Mouse (Mus musculus) midbrain, embryonic 16.5 days (tissue): ENCODE measurements around the gene AU015836. TPM values are rescaled to one million over a fixed set of nuclear protein-coding genes. Genes with fewer than 3 reads are reported as not detected.
"Not testable (repeated sequence)": the region's sequence is repeated elsewhere in the genome, so short reads cannot be mapped to it uniquely, and the experiment has no call there.

Experiments used
- ATAC-seq: fragments of 200-750 bp; cut with Nextera tagmentation; 2 replicates; pipeline ENCODE4 v1.8.0; 2017; ENCODE audit warnings: moderate TSS enrichment
- H3K27ac ChIP-seq: fragments of 300-500 bp; sonication (generic); 2 replicates; pipeline ENCODE4 v1.5.1; 2014; ENCODE audit warnings: mild to moderate bottlenecking, low read length, mixed read lengths
- H3K27me3 ChIP-seq: fragments of 300-500 bp; sonication (generic); 2 replicates; pipeline ENCODE4 v1.6.1; 2014; ENCODE audit warnings: low read depth, low read length, mixed read lengths; ENCODE audit not compliant: control insufficient read depth, insufficient read depth
- H3K36me3 ChIP-seq: fragments of 300-500 bp; sonication (generic); 2 replicates; pipeline ENCODE4 v1.6.1; 2014; ENCODE audit warnings: mild to moderate bottlenecking, low read length, moderate library complexity, mixed read lengths; ENCODE audit not compliant: control insufficient read depth, insufficient read depth
- H3K4me1 ChIP-seq: fragments of 300-500 bp; sonication (generic); 2 replicates; pipeline ENCODE4 v1.6.1; 2014; ENCODE audit warnings: mild to moderate bottlenecking, low read length, mixed read lengths; ENCODE audit not compliant: control insufficient read depth, insufficient read depth
- H3K4me2 ChIP-seq: fragments of 300-500 bp; sonication (generic); 2 replicates; pipeline ENCODE4 v1.6.1; 2014; ENCODE audit warnings: mild to moderate bottlenecking, low read length, mixed read lengths
- H3K4me3 ChIP-seq: fragments of 300-500 bp; sonication (generic); 2 replicates; pipeline ENCODE4 v1.5.1; 2014; ENCODE audit warnings: low read depth, mild to moderate bottlenecking, low read length, moderate library complexity, mixed read lengths
- H3K9ac ChIP-seq: fragments of 300-500 bp; sonication (generic); 2 replicates; pipeline ENCODE4 v1.6.1; 2014; ENCODE audit warnings: low read depth, low read length, mixed read lengths
- H3K9me3 ChIP-seq: fragments of 300-500 bp; sonication (generic); replicated peaks from 2 replicates; pipeline ENCODE4 v1.6.1; 2014; ENCODE audit warnings: mild to moderate bottlenecking, low read length, mixed read lengths; ENCODE audit not compliant: control insufficient read depth, poor library complexity, severe bottlenecking
- whole genome bisulfite sequencing: fragments of 180-500 bp; shearing (Covaris S2); extraction: QIAGEN DNeasy Blood & Tissue Kit; methylation state at CpG from one replicate; pipeline ENCODE4 v1.1.7; 2014; 5-methylcytosine and 5-hydroxymethylcytosine counted together
- polyA plus RNA-seq: library from polyadenylated mRNA; unstranded; fragments of >200 nt; fragmentation: Nextera tagmentation; extraction: Ambion mirVana; gene quantifications from 2 replicates; pipeline ENCODE4 v1.2.1, GENCODE M21; 2015

The AU015836 gene
- polyA plus RNA-seq, 1 experiment from 2014 or later: not detected

DNA sequence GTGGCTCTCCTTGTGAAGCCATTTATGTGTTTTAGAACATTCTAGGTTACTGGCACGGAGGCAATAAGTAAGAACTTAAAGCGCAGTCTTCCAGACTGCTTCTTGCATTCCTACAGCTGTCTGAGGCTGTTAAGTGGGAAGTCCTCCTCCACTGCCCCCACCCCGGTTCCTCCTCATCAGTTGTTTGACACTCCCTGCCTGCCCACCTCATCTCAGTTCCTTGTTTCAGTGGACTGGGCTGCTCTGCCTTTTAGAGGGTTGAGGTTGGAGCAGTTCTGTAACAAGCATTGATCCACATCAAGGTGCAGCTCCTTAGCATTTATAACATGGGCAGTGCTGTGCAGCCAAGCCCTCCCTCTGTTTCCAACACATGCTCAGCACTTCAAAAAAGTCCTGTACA, 16.6 kb downstream of the AU015836 start:
- not testable (repeated sequence) for H3K4me2 ChIP-seq, H3K27ac ChIP-seq, H3K36me3 ChIP-seq, H3K4me1 ChIP-seq, H3K27me3 ChIP-seq, H3K9me3 ChIP-seq, H3K4me3 ChIP-seq, H3K9ac ChIP-seq, ATAC-seq
- WGBS: 92% methylated on average over 3 of the region's 3 CpGs

DNA sequence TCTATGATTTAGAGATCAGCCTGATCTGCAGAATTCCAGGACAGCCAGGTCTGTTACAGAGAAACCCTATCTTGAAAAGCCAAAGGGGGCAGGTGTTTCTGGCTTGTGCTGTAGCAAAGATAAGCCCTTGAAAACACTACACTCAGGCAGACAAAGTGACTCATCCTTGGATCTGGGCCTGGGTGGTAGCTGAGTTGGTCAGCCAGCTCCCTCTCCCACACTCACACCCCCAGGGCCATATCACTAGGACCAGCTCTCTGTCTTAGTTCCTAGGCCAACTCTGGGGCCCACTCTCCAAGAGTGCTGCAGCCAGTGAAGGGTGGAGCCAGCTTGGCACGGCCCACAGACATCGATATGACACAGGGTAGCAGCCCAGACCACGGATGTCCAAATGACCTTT, 38.5 kb downstream of the AU015836 start:
- H3K4me1 ChIP-seq: no peaks in the 10 kb centered on the region
- no peak overlapping the region for H3K4me3 ChIP-seq
- no peak for ATAC-seq
- no peak overlapping the region for H3K9ac ChIP-seq
- WGBS: 83% methylated on average over 3 of the region's 3 CpGs
- no peak overlapping the region for H3K27ac ChIP-seq
- H3K4me2 ChIP-seq: no peak overlapping the region
- H3K36me3 ChIP-seq: no peaks in the 10 kb centered on the region
- no peaks in the 10 kb centered on the region for H3K9me3 ChIP-seq
- H3K27me3 ChIP-seq: peaks cover 7% of the 10 kb centered on the region

DNA sequence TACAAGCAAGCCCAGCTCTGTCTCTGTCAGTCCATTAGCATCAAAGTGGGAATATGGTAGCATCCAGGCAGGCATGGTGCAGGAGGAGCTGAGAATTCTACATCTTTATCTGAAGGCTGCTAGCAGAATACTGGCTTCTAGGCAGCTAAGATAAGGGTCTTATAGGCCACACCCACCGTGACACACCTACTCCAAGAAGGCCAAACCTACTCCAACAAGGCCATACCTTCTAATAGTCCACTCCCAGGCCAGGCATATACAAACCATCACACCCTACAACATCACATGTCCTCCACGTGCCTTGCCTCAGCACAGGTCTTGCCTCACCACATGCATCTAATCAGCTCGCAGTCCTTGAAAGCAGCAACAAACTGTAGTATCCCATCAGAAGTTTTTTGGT, 41.0 kb downstream of the AU015836 start:
- Histone ChIP-seq H3K4me3 (no peak overlapping the region), H3K27me3 (peaks cover 6% of the 10 kb centered on the region), H3K9ac (no peak overlapping the region), H3K4me1 (no peaks in the 10 kb centered on the region), H3K4me2 (no peak overlapping the region), H3K36me3 (no peaks in the 10 kb centered on the region), H3K27ac (no peak overlapping the region), H3K9me3 (no peaks in the 10 kb centered on the region)
- WGBS: 82% methylated on average over 3 of the region's 3 CpGs
- no peak for ATAC-seq

DNA sequence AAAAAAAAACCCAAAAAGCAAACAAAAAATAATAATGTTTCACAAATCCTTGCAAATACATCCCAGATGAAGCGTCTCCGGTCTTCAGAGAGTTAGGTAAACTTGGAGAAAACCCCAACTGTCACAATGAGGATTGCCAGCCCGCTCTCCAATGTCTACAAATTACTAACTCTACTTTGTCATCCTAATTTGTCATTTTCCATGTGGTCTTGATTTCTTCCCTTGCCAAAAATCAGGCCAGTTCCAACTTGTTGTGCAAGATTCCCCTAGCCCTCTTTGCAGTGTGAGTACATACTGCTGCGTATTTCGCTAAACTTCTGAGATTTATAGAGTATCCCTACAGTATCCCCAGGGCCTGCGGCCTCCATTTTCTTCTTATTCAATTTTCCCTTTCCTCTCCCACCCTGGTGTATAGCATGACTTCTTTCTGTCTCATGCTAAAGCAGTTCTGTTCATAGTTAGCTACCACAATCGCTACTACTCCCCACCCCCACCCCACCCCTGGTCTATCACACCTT, 43.3 kb downstream of the AU015836 start:
- Histone ChIP-seq H3K4me2 (no peak overlapping the region), H3K27me3 (peaks cover 14% of the 10 kb centered on the region), H3K27ac (no peak overlapping the region), H3K4me3 (no peak overlapping the region), H3K9me3 (no peaks in the 10 kb centered on the region), H3K36me3 (no peaks in the 10 kb centered on the region), H3K4me1 (no peaks in the 10 kb centered on the region), H3K9ac (no peak overlapping the region)
- 84% methylated on average over 7 of the region's 7 CpGs for WGBS
- no peak for ATAC-seq

DNA sequence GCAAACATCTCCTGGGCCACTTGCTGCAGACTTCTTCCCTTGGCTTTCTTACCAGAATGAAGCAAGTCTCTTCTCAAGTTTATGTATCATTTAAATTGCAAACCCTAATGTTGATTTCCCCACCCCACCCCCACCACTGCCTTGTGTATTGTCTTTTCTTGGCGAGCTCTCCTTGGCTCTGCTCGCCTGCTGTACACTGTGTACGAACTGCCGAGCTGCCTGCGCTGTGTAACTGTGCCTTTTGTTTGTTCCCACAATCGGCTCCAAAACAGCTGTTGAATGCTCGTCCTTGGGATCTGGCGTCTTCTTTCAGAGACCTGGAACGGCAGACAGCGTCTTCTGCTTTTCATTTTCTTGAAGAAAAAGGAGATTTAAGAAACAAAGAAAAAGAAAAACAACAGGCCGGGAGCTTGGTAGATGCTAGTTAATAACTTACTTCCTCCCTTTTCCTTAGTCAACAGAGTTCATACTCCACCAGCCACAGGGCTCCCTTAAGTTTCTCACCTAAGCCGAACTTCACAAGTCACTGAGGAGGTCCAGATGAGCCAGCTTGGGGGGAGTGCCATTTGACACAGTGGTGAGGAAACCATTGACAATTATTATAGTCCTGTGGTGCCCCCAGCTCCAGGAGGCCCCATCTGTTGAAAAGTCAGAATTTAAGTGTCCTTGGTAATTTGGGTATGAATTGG, 44.2 kb downstream of the AU015836 start:
- H3K9me3 ChIP-seq: no peaks in the 10 kb centered on the region
- H3K4me2 ChIP-seq: peak overlapping the region; percentile 28
- H3K27me3 ChIP-seq: peaks cover 17% of the 10 kb centered on the region
- H3K27ac ChIP-seq: no peak overlapping the region
- 28% methylated on average over 12 of the region's 12 CpGs for WGBS
- H3K36me3 ChIP-seq: no peaks in the 10 kb centered on the region
- no peak overlapping the region for H3K4me3 ChIP-seq
- H3K4me1 ChIP-seq: no peaks in the 10 kb centered on the region
- no peak overlapping the region for H3K9ac ChIP-seq
- ATAC-seq: 0 out of 2 replicates have a peak, but pooled peaks have one; percentile 54

DNA sequence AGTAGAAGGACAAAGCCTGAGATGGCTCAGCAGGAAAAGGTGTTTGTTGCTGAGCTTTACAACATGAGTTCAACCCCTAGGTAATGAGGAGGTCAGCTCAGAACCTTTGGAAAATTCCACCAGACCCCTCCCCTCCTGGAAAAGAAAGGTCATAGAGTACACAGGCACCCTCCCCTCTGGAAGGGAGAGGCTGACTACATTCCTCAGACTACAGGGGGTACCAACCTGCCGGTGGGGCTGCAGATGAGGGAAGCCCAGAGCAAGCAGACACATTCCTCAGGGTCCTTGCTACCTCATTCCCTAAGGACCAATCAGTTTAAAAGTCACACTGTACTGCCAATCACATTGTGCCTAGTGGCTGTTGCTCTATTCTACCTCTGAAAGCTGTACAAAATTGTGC, 48.4 kb downstream of the AU015836 start:
- Histone ChIP-seq H3K36me3 (no peaks in the 10 kb centered on the region), H3K9me3 (no peaks in the 10 kb centered on the region), H3K4me1 (no peaks in the 10 kb centered on the region), H3K27me3 (peaks cover 13% of the 10 kb centered on the region), H3K9ac (no peak overlapping the region), H3K4me3 (no peak overlapping the region), H3K27ac (no peak overlapping the region), H3K4me2 (no peak overlapping the region)
- WGBS: 29% methylated on average over 1 of the region's 1 CpGs
- ATAC-seq: no peak

DNA sequence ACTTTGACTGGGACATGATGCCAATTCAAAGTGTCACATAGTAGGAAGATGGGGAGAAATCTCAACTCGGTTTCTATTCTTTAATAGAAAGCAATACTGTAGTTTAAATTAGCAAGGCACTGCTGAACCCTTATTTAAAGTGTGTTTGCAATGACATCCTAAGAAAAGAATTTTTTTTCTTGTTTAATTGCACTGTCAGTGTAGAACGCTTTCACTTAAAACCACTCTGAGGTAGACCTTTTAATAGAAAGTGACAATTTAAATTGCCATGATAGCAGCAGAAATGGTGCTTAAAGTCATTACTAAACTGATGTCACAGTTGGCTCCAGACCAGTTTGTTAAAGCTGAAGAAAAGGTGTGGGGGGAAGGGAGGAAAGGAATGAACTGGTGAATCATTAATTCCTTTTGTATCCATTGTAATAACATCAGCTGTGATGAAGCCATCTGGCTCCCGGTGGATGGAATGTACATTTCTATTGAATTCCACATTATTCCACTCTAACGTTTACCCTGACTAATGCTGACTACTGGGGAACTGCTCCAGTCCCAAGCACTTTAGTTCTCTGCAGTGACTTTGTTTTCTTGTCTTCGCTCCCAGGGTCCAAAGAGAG, 53.9 kb downstream of the AU015836 start:
- no peak overlapping the region for H3K9ac ChIP-seq
- H3K36me3 ChIP-seq: no peaks in the 10 kb centered on the region
- no peak overlapping the region for H3K4me2 ChIP-seq
- no peak for ATAC-seq
- 60% methylated on average over 5 of the region's 5 CpGs for WGBS
- H3K9me3 ChIP-seq: no peaks in the 10 kb centered on the region
- no peak overlapping the region for H3K4me3 ChIP-seq
- peaks cover 2% of the 10 kb centered on the region; the same call in 1 of the 2 replicates for H3K27me3 ChIP-seq
- no peak overlapping the region for H3K27ac ChIP-seq
- no peaks in the 10 kb centered on the region for H3K4me1 ChIP-seq

Other genes with a start within 250 kb of the AU015836 start
- gene Pdk3, start 136.5 kb upstream of the AU015836 start, polyA plus RNA-seq: 17.9 and 20.7 TPM in 2 replicates
- gene Zfx, start 155.0 kb downstream of the AU015836 start, polyA plus RNA-seq: 18.2 and 19.3 TPM in 2 replicates
- 88.3 and 93.3 TPM in 2 replicates for gene Eif2s3x, start 244.2 kb downstream of the AU015836 start, polyA plus RNA-seq